Mouse (Mus musculus): Measurements from ENCODE around the gene Vps16. TPM values are rescaled to one million over a fixed set of nuclear protein-coding genes. Genes with fewer than 3 reads are reported as not detected.

Gene Vps16
- total and polyA plus RNA-seq, 3 experiments = 26.3 to 32.9 (median 26.9) TPM

GRCm38 (mm10) chr2:130451086-130451726 is 27.1 kb downstream of the Vps16 start:
- intact Hi-C loops (cut with DNase I) = loop anchor here (2.0 to 5.0 kb wide), 3 partner anchors 30 to 111 kb away; partner anchors contain the start of gene Mrps26
- peaks cover 2% of the 10 kb centered on the region for H3K79me2 ChIP-seq (replicated peaks; ENCODE audit: control insufficient read depth, insufficient read depth, low read length)
- no peaks in the 10 kb centered on the region for H3K27me3 ChIP-seq (ENCODE audit: control insufficient read depth, insufficient read depth, low read length)
- TF ChIP-seq POLR2A (IDR thresholded peaks at IDR 0.05; ENCODE audit: insufficient read depth, low read depth, low read length) (no peak), CTCF (IDR thresholded peaks at IDR 0.05) (no peak), EP300 (IDR thresholded peaks at IDR 0.05; ENCODE audit: insufficient read depth, low read depth, low read length) (no peak)
- WGBS = 25% methylated on average over 14 of the region's 14 CpGs
- H3K4me3 ChIP-seq = peak overlapping the region; percentile 92
- no peak for DNase-seq
- peak overlapping the region; percentile 83 for H3K27ac ChIP-seq
- peak overlapping the region; percentile 40 for H3K9ac ChIP-seq (ENCODE audit: low read depth, low read length)
- H3K36me3 ChIP-seq (ENCODE audit: control insufficient read depth, insufficient read depth, low read length) = peaks cover 7% of the 10 kb centered on the region
- H3K4me1 ChIP-seq (ENCODE audit: control insufficient read depth, insufficient read depth, low read length) = peaks cover 10% of the 10 kb centered on the region

GRCm38 (mm10) chr2:130451727-130452090 is 27.6 kb downstream of the Vps16 start:
- intact Hi-C loops (cut with DNase I) = loop anchor here (2.0 to 5.0 kb wide), 3 partner anchors 29 to 111 kb away; partner anchors contain the start of gene Mrps26
- no peak overlapping the region; the same call in 1 of the 2 replicates for H3K4me3 ChIP-seq
- peaks cover 2% of the 10 kb centered on the region for H3K79me2 ChIP-seq (replicated peaks; ENCODE audit: control insufficient read depth, insufficient read depth, low read length)
- no peak overlapping the region for H3K27ac ChIP-seq
- peaks cover 10% of the 10 kb centered on the region for H3K4me1 ChIP-seq (ENCODE audit: control insufficient read depth, insufficient read depth, low read length)
- no peak overlapping the region; the same call in 1 of the 2 replicates for H3K9ac ChIP-seq (ENCODE audit: low read depth, low read length)
- no peaks in the 10 kb centered on the region for H3K27me3 ChIP-seq (ENCODE audit: control insufficient read depth, insufficient read depth, low read length)
- no peak for TF ChIP-seq CTCF (IDR thresholded peaks at IDR 0.05)
- no peak for TF ChIP-seq EP300 (IDR thresholded peaks at IDR 0.05; ENCODE audit: insufficient read depth, low read depth, low read length)
- no peak for TF ChIP-seq POLR2A (IDR thresholded peaks at IDR 0.05; ENCODE audit: insufficient read depth, low read depth, low read length)
- peaks cover 7% of the 10 kb centered on the region for H3K36me3 ChIP-seq (ENCODE audit: control insufficient read depth, insufficient read depth, low read length)
- DNase-seq = no peak
- WGBS = 30% methylated on average over 3 of the region's 3 CpGs

- H3K36me3 ChIP-seq (ENCODE audit: control insufficient read depth, insufficient read depth, low read length) = peaks cover 9% of the 10 kb centered on the region
- TF ChIP-seq CTCF (IDR thresholded peaks at IDR 0.05) (no peak), POLR2A (IDR thresholded peaks at IDR 0.05; ENCODE audit: insufficient read depth, low read depth, low read length) (no peak), EP300 (IDR thresholded peaks at IDR 0.05; ENCODE audit: insufficient read depth, low read depth, low read length) (no peak)
- H3K27ac ChIP-seq = no peak overlapping the region
- DNase-seq = no peak
- H3K4me1 ChIP-seq (ENCODE audit: control insufficient read depth, insufficient read depth, low read length) = peaks cover 11% of the 10 kb centered on the region
- intact Hi-C loops (cut with DNase I) = loop anchor here (5.0 kb wide), 2 partner anchors 65 to 110 kb away; partner anchors contain the start of gene Mrps26
- WGBS = 49% methylated on average over 2 of the region's 2 CpGs
- no peak overlapping the region for H3K4me3 ChIP-seq
- peaks cover 2% of the 10 kb centered on the region for H3K79me2 ChIP-seq (replicated peaks; ENCODE audit: control insufficient read depth, insufficient read depth, low read length)
- H3K27me3 ChIP-seq (ENCODE audit: control insufficient read depth, insufficient read depth, low read length) = no peaks in the 10 kb centered on the region
- no peak overlapping the region for H3K9ac ChIP-seq (ENCODE audit: low read depth, low read length)
Measured at GRCm38 (mm10) chr2:130452266-130452665, 28.1 kb downstream of the Vps16 start.

GRCm38 (mm10) chr2:130453421-130453820 is 29.3 kb downstream of the Vps16 start:
- 23% methylated on average over 6 of the region's 6 CpGs for WGBS
- Histone ChIP-seq H3K79me2 (replicated peaks; ENCODE audit: control insufficient read depth, insufficient read depth, low read length) (peaks cover 2% of the 10 kb centered on the region), H3K4me1 (ENCODE audit: control insufficient read depth, insufficient read depth, low read length) (peaks cover 14% of the 10 kb centered on the region), H3K9ac (ENCODE audit: low read depth, low read length) (peak overlapping the region; percentile 55; the same call in 1 of the 2 replicates), H3K27ac (peak overlapping the region; percentile 11; the same call in 1 of the 2 replicates), H3K4me3 (no peak overlapping the region), H3K36me3 (ENCODE audit: control insufficient read depth, insufficient read depth, low read length) (peaks cover 9% of the 10 kb centered on the region), H3K27me3 (ENCODE audit: control insufficient read depth, insufficient read depth, low read length) (no peaks in the 10 kb centered on the region)
- intact Hi-C loops (cut with DNase I) = loop anchor here (5.0 kb wide), 2 partner anchors 64 to 109 kb away; partner anchors contain the start of gene Mrps26
- DNase-seq = peak in 1 of 2 experiments; percentile 29
- no peak for TF ChIP-seq POLR2A (IDR thresholded peaks at IDR 0.05; ENCODE audit: insufficient read depth, low read depth, low read length)
- no peak for TF ChIP-seq EP300 (IDR thresholded peaks at IDR 0.05; ENCODE audit: insufficient read depth, low read depth, low read length)
- TF ChIP-seq CTCF (IDR thresholded peaks at IDR 0.05) = no peak

GRCm38 (mm10) chr2:130454748-130455370 is 30.7 kb downstream of the Vps16 start:
- TF ChIP-seq POLR2A (IDR thresholded peaks at IDR 0.05; ENCODE audit: insufficient read depth, low read depth, low read length) (no peak), CTCF (IDR thresholded peaks at IDR 0.05) (no peak), EP300 (IDR thresholded peaks at IDR 0.05; ENCODE audit: insufficient read depth, low read depth, low read length) (no peak)
- 28% methylated on average over 6 of the region's 6 CpGs for WGBS
- H3K4me3 ChIP-seq = no peak overlapping the region
- H3K36me3 ChIP-seq (ENCODE audit: control insufficient read depth, insufficient read depth, low read length) = peaks cover 9% of the 10 kb centered on the region
- intact Hi-C loops (cut with DNase I) = loop anchor here (5.0 kb wide), 2 partner anchors 62 to 107 kb away; partner anchors contain the start of gene Mrps26
- no peaks in the 10 kb centered on the region for H3K27me3 ChIP-seq (ENCODE audit: control insufficient read depth, insufficient read depth, low read length)
- H3K9ac ChIP-seq (ENCODE audit: low read depth, low read length) = no peak overlapping the region
- H3K27ac ChIP-seq = no peak overlapping the region
- no peak for DNase-seq
- peaks cover 12% of the 10 kb centered on the region for H3K4me1 ChIP-seq (ENCODE audit: control insufficient read depth, insufficient read depth, low read length)
- H3K79me2 ChIP-seq (replicated peaks; ENCODE audit: control insufficient read depth, insufficient read depth, low read length) = peaks cover 3% of the 10 kb centered on the region

Measured in heart, adult 2 months (tissue).